Mouse (Mus musculus): ENCODE measurements around the gene Cep41.

The Cep41 gene

DNA sequence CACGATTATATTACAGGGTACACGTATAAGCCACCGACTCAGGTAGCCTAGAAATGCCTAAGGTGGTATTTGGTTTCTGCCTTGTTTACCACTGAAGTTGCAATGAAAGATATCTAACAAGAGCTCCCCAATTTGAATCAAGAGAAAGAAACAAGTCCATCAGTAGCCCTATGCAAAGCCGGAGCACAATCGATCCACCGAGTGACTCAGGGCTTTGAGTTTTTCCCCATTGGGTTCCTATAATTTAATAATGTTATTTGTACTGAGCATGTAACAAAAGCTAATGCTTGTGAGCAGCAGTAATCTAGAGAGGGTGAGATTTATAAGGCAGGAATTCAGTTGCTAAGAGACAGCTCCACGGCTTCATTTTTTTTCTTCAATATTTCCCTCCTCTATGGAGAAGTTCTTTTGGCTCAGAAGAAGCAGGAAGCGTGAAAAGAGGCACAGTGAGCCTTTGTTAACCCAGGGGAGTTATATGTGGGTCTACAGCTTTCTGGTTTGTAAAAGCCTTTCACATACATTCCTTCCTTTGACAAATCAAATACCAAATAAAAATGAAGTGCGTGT, 18.8 kb downstream of the Cep41 start:
- in situ Hi-C loops (cut with MboI, MseI) = no loop called here

DNA sequence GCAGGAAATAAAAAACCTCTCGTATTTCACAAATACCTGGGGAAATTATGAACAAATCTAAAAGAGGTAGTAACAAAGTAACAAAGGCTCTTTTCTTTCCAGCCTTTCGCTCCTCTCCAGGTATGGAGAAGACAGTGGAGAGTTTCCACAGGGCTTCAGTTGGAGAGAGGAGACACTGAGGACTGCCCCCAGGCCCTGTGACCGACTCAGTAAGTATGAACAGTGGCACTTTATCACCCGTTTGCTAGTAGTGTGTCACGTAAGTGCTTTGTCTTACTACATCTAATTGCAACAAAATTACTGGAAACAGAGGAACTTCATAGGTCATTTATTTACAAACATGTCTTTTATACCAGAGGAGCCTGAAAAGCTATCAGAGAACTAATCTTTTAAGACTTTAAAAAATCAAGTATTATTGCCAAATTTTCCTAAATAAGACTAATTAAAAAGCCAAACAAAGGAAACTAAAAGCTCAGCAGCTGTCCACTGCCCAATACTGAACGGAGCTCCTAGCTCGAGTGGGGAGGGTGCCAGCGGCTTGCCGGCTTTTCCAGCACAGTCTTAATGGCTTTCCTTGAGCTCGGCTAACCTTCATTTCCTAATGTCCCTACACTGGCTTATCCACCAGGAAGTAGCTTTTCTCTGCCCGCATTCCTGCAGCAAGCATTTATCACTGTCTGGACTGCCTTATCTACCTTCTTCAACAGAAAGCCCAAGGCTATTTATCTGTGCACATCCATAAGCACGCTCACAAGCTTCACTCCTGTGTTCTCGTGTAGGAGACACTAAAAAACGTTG, 19.6 kb downstream of the Cep41 start:
- in situ Hi-C loops (cut with MboI, MseI) = no loop called here

DNA sequence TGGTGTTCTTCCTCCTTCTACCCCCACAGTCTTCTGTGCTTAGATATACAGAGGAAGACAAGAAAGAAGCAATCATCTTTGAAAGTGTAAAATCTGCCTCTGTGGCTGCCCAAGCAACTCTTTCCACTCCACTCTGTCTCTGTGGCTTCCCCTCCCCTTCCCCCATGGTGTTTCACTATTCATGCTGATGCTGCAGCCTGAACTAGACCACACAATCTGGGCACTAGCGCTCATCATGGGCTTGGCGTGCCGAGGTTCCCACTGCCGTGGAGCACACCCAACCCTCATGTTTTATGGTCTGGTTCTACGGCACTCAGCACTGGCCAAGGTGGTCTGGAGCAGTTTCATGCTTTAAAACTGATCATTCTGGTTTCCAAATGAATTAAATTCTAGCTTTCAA, 21.9 kb downstream of the Cep41 start:
- in situ Hi-C loops (cut with MboI, MseI) = no loop called here

DNA sequence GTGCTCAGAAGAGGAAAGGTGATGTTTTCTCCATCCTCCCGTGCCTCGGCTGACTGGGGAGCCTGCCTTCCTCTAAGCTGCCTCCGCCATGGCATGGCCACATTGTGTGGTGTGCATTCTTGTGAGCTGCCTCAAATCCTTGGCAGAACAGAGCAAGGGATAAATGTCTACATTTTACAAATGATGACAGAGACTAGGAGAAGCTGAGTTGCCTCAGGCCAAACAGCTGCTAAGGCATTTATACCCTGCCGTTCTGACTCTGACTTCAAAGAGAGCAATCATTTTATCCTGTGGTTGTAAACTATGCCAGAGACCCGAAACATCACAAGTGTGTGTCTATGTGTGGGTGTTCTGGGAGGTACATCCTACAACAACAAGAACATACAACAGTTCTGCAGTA, 26.0 kb downstream of the Cep41 start:
- in situ Hi-C loops (cut with MboI, MseI) = no loop called here

DNA sequence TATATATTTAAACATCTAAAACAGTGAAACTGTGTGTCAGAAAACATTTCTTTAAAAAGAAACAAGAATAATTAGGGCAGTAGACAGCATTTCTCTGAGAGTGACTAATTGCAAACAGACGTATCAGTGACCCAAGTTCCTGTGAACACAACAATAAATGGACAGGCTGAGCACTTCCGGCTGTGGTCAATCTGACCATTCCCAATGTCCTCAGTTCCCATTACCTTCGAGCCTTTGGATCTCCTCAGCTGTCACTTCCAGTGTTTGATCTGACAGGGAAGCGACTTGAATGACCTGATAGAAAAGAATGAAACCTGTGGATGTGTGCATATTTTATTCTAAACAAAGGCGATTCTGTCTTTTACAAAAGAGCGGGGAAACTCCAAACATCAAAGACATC, 27.5 kb downstream of the Cep41 start:
- in situ Hi-C loops (cut with MboI, MseI) = no loop called here

DNA sequence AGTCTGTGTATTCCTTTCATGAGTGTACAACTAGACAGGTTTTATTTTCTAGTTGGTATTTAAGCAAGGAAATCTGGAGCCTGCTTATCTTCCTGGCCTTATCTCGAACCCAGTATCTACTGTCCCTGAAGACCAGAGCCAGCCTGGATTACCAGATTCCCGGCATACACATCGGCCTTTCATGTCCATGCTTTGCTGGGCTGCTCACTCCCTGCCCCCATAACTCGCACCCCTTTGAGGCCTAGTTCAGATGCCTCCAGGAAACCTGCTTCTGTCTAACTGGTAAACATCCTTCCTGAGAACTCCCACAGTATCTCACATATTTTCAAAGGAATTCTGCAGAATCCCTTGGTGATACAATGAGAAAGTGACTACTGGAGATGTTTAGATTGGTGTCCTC, 28.3 kb downstream of the Cep41 start:
- in situ Hi-C loops (cut with MboI, MseI) = no loop called here

DNA sequence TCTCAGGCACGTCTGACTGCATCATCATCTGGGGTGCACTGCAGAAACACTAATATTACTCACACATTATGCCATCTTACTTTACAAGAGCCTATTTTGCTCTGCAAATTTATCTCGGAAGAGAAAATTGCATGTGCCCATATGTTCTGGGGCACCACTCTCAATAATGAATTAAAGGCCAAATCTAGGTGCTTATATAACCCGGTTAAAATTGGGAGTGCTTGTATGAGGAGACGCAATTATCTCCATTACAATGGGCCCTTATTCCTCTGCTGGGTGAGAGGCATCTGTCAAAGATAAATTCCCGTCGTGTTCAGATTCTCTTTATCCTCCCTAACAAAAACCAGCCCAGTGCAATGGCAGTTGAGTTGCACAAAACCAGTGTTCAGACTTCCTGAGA, 28.8 kb downstream of the Cep41 start:
- in situ Hi-C loops (cut with MboI, MseI) = no loop called here

DNA sequence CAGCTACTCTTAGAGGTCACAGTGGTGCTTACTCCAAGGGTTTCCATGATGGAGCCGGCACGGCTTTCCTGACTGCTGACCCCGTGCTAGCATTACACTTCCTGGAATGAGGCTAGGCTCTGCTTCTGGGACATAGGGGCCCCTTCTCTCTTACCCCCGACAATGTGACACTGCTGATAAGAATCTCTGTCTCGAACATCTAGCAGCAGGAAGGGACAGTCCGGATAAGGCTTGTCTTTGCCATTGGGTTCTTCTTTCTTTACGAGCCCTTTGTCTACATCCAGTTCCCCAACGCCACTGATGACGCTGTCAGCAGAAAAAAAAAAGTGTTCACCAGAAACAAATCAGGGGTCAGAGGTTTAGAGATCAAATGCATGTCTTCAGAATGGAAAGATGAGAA, 34.9 kb downstream of the Cep41 start:
- in situ Hi-C loops (cut with MboI, MseI) = no loop called here

DNA sequence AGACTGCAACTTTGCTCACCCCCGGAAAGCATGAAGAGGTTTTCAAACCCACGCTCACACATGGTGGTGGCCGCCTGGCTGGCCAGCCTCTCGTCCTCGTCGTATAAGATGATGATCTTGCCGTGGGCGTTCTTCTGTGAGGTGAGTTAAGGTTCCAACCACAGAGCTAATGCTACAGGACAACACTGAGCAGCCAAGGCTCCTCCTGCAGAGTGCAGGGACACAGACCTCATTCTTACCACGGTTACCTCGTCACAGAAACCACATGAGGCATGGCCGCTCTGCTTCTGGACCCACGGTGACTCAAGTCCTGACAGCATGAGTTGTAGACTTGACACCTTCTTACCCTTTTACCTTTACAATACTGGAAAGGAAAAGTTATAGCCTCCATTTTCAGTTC, 36.3 kb downstream of the Cep41 start:
- in situ Hi-C loops (cut with MboI, MseI) = no loop called here

DNA sequence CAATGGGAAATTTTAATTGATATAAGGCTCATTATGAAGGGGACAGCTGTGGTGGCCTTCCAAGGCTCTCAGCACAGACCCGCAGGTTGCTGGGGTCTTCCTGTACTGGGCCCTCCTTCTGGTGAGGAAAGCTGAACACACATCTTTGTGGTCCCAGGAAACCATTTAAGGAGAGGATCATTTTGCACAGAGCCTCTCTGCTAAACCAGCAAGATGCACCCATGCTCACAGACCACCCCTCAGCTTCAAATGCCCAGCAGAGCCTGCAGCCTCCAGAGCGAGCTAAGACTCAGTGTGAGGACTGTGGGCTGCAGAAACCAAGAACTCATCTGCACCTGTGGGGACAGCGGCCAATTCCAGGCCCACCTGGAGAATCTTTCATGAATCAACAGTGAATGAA, 38.6 kb downstream of the Cep41 start:
- in situ Hi-C loops (cut with MboI, MseI) = no loop called here

DNA sequence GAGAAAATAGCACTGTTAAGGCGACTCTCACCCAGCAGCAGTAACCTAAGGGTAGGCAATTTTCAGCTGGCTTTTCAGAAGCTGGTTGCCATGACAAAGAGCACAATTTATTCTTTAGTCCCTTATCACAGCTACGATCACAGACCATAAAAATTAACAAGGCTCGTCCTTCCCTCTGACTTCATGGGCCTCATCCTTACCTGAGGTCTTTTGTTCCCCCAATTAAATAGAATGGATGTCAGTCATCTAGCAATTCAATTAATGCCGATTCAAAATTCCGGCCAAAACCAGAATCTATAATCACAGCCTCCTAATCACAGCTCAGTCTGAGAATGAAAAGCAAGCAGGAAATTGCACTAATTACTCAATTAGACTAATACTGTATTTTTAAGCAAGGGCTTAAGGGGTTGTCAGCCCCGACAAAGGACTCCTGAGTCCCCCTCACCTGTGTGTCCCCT, 39.1 kb downstream of the Cep41 start:
- in situ Hi-C loops (cut with MboI, MseI) = no loop called here

DNA sequence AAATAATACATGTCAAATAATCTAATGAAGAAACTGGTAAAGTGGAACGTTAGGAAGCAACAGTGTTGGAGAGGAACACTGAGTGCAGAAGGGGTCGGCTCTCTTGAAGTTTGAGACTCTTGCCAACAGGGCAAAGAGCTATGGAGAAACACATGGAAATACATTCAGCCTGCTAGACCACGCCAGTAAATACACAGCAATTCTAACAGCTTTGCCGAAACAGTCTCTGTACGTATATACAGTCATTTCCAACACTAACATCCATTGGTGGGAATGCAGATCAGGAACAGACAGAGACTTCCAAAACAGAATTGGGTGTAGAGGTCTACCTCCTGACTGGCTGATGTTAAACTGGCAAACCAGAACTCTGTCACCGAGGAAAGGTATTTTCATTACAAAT, 40.0 kb downstream of the Cep41 start:
- in situ Hi-C loops (cut with MboI, MseI) = no loop called here

DNA sequence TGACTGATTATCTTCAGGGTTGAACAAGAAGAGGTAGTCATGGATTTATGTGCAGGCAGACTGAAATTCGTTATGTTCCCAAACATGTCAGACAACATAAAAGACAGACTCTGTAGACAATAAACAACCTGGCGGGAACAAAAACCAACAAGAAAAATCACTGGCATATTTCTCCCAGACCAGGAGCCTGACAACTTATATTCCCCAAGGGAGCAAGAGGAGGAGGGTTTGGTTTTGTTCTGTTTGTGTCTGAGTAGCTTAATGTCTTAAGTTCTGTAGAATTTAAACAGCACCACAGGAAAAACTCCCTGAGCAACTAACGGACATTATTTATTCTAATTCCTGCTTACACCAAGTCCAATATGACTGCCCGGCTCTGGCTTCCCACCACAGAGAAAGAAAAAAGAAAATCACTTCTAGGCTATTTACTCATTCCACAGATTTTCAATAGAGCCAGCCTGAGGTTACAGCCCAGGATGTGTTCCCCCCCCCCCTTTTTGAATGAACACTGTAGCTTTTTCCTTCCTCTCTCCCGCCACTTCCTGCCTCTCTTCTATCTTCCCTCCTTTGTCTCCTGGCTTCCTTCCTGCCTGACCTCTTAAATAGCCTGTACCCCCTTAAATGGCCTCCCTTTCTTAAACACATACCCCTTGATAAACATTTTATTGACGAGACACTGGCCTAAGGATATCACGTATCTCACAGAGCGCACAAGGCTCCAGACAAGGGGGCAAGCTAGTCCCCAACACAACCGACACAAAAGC, 40.9 kb downstream of the Cep41 start:
- in situ Hi-C loops (cut with MboI, MseI) = no loop called here

DNA sequence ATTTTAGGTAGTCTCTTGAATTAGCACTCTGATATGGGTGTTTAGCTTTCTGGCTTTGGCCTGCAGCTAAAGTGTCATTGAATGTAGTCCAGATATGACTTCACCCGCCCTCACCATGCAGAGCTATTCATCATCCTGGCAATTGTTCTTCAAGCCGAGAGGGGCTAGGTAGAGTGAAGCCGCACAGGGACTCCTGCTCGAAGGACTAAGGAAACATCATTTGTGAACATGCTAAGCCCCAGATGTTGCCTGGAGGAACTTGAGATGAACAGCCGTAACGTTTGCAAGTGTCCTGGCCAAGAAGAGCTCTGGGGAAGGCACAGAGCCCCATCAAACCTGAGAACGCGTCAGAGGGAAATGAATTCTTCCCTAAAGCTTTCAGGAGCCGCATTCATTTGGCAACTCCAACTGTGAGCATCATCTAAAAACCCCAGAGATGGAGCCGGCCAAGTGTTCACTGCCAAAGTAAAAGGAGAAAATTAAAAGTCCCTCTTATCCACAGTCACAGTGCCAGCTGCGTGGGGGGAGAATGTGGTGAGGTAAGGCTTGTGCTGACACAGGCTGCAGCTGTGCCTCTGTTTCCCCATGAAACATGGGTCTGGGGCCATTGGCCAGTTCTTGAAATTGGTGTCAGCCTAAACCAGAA, 43.8 kb downstream of the Cep41 start:
- in situ Hi-C loops (cut with MboI, MseI) = loop anchor here (10.0 kb wide), 1 partner anchor 155 kb away; no protein-coding TSS in a partner anchor

DNA sequence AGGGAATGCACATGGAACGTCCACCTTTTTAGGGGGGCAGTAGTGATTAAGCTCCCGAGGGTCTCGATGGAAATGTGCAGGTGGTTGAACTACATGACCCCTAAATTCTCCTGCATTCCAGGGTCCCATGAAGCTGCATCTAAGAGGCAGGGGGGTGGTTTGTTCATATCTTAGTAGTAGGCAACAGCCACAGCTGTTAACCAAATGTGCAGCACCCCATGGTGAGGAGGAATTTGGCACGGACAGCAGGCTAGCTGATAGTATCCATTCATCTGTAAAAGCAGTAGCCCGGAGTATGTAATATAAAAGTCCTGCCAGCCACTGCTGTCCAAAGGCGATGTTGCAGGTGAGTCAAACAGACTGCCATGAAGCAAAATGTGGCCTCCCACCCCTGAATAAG, 48.2 kb downstream of the Cep41 start:
- in situ Hi-C loops (cut with MboI, MseI) = loop anchor here (10.0 kb wide), 1 partner anchor 159 kb away; no protein-coding TSS in a partner anchor

DNA sequence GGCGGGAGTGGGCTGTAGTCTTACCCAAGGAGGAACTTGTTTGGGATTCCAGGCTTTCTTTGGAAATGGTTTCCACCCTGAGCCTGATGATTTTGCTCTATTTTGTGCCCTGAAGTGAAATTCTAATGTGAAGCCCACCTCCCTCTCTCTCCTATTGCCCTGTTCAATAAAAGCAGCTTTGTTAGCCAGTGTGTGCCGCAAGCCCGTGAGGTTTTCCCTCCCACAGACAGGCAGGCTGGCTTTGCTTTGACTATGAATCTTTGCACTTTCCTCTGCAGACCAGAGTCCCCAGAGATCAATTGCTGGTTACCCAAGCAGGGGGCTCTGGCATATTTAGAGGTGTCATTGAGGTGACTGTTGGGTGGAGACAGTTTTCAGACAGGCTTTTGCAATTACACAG, 49.1 kb downstream of the Cep41 start:
- in situ Hi-C loops (cut with MboI, MseI) = loop anchor here (10.0 kb wide), 1 partner anchor 160 kb away; no protein-coding TSS in a partner anchor

DNA sequence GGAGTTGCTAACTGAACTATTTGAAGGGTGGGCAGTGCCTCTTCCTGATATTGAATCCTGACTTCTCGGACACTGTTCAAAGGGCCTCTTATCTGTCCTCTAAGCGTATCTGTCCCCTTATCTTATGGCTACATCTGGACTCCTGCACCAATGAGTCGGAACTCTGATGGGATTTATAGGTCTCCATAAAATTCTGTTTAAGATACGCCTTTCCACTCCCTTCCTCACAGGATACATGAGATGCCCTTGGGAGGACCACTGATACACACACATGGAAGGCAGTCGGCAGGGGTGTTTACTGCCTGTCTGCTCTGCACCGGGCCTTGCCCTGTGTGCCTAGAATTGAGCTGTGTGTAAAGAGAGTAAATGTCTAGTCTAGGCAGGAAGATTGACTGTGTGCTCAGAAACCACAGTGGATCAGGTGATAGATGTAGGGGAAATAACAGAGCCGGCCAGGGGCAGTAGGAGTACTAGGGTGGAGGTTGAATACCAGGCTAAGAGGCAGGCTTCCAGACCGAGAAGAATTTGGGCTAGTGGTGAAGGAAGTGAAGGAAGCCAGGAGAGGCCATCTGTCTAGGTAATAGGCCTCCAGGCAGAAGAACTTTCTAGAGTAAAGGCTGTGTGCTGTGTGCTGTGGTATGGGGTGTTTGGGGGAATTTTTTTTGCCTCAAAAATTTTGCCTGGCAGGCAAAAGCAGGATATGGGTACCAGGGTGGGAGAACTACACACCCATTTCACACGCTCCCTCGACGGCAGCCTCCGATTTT, 49.7 kb downstream of the Cep41 start:
- in situ Hi-C loops (cut with MboI, MseI) = loop anchor here (10.0 kb wide), 1 partner anchor 161 kb away; no protein-coding TSS in a partner anchor

DNA sequence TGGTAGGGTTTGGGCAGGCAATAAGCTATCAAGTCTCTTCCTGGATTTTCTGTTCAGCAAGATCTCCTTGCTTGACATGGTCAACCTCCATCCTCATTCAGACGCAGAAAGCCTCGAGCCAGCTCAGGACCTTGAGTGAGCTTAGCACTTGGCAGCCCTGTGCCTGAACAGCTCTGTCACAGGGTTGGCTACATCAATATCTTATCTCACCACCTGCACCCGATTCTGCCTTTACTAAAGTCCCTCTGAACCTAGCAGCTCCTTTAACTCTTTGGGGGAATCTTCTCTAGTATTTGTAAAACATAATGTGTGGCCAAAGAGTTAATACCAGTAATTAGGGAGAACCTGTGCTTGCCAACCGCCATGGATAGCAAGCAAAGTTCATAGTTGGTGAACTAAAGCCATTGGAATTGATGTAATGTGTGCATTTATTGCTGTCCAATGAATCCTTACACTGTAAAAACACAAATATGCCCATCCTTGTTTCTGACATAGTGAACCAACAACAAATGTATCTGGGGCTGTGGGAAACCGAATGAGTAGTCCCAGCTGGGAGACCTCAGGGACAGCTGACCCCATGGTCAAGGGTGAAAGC, 54.8 kb downstream of the Cep41 start, which contains the start of gene Cpa1:
Gene Cpa1 (plus strand): TSS at position 545 of the 595 bp plus-strand sequence.
- in situ Hi-C loops (cut with MboI, MseI) = no loop called here

DNA sequence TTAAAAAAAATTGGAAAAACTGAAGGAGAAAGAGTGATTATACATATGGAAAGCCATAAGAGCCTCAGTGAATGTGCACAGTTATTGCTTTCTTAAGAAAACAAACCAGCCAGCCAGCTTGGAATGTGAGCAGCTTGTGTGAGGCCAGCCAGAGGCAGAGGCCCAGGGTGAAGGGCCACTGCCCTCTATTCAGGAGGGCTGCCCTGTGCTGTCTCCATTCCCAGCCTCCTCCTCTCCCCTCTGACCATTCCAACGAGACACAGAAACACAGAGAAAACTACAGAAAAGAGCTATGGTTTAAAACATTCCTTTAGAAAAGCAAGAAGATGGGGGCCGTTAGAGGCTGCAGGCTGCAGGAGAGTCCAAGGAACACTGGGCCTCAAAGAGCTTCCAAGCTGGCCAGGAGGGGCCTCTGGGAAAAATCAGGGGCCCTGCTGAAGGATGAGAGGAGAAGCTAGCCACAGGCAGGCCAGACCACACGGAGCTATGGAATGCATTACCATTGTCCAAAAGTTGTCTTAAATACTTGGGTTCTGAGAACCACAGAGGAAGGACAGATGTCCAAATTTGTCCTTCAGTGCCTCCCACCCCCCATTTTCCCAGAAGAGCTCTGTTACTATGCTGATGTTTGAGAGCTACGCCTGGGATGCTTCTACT, 57.2 kb downstream of the Cep41 start:
- in situ Hi-C loops (cut with MboI, MseI) = no loop called here

DNA sequence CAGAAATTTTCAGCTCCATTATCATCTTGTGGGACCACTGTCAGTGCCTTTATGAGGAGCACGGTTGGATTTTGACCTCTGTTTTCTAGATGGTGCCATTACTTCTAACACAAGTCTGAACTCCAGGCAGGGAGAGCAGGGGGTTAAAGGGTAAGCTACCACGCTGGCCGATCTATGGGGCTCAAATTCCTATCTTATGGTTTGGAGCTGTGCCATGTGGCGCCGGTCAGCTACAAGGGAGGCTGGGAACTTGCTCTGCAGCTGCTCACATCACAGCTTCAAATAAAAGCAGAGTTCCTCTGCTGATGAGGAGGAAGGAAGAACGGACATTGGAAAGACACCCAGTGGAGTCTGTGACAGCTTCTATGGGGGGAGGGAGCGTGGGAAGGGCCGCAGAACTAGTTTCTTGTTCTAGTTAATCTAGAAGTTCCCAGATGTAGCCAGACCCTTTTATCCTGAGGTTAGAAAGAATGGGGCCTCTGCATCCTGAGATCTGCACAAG, 58.1 kb downstream of the Cep41 start:
- in situ Hi-C loops (cut with MboI, MseI) = no loop called here
